Mouse (Mus musculus): ENCODE measurements around the gene Pomp. TPM values are rescaled to one million over a fixed set of nuclear protein-coding genes. Genes with fewer than 3 reads are reported as not detected.

Pomp gene
- total RNA-seq (2014; rRNA removed) = 220 and 287 TPM in 2 replicates
- 513 and 545 TPM in 2 replicates for polyA plus RNA-seq (2015; fragmentation: Nextera tagmentation; extraction: Ambion mirVana)

DNA sequence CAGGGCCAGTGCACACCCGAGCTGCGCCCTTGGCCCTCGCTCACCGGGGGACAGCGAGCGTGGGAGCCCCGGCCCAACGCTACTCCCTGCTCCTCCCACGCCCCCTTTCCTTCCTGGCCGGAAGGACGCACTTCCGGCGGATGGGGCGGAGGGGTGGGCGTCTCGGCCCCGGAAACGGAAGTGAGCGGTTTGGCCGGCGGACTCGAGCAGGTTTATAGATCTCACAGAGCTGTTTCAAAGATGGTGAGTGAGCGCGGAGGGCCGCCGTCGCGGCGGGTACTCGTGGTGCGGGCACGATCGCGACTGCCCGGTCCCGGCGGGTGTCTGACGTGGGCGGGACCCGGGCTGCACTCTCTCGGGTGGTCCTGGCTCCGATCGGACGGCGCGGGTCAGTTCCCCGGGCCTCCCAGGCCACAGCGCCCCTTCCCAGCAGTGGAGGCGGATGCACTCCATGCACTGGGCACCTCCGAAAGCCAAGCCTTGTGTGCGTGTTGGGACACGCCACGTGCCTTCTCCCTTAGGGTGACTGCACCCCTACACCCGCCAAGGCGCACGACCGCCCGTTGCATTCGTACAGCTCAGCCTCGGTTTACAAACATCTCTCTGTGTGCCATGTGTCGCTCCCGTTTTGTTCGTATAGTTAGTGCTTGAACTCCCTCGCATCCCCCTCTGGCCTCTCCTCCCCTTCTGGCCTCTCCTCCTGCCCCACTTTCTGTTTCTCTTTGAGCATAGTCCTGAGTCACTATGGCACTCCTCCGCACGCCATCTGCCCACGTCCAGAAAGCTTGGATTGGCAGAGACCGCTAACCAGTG, at the start of gene Pomp:
TSS of gene Pomp (plus strand) at position 13 of the 813 bp plus-strand sequence.
- ATAC-seq (ENCODE audit: low FRiP score) (peak; percentile 93), DNase-seq (ENCODE audit: low spot score) (peak; percentile 93)
- no peak for TF ChIP-seq CTCF (IDR thresholded peaks at IDR 0.05)
- Histone ChIP-seq H3K4me3 (ENCODE audit: low read depth, low read length) (peak within 1 kb of the TSS; percentile 92), H3K9me3 (ENCODE audit: low read length) (no peaks in the 10 kb centered on the region), H3K4me1 (ENCODE audit: insufficient read depth, low read length) (peaks cover 7% of the 10 kb centered on the region; the same call in 1 of the 2 replicates), H3K36me3 (ENCODE audit: insufficient read depth, low read length) (peaks cover 22% of the 10 kb centered on the region), H3K4me2 (ENCODE audit: low read depth, low read length, poor library complexity, severe bottlenecking) (peak within 1 kb of the TSS; percentile 92), H3K9ac (replicated peaks; ENCODE audit: low read length, poor library complexity, severe bottlenecking) (peak within 1 kb of the TSS; percentile 89), H3K27me3 (ENCODE audit: insufficient read depth, low read length) (no peaks in the 10 kb centered on the region), H3K27ac (ENCODE audit: low read depth, low read length) (peak within 1 kb of the TSS; percentile 85)
- under 1% methylated on average over 68 of the region's 68 CpGs for WGBS

DNA sequence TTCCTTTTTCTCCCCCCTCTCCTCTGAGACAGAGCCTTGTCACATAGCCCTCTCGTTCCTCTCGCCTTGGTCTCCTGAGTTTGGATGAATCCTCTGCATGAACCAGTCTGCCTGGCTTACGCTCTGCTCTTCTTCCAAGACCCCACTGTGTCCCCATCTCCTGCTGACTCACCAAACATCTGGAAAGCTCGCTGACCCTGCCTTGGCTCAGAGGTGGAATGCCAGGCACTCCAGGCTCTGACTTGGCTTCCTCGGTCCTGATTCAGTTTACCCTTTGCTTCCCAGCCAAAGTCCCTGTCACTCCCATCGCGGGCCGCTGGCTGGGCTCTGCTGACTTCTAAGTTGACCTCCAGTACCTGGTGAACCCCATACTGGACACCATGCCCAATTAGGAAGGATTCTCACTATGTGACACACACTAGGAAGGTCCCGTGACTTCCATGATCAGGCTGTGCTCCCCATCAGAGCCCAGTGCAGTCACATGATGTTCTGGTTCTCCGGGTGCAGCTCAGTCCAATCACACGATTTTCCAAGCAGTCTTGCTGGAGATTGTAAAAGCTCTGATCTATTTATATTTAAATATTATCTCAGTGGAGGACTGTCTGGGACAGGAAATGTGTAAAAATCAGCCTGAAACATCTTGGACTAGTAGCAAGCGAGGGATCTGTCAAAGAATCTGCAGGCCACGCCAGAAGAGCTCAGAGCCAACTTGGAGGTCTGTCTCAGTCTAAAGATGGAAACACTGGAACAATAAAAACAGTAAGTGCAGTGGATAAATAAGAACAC, 47.8 kb upstream of the Pomp start:
- no peak for DNase-seq (ENCODE audit: low spot score)
- no peak for TF ChIP-seq CTCF (IDR thresholded peaks at IDR 0.05)
- no peak overlapping the region for H3K4me3 ChIP-seq (ENCODE audit: low read depth, low read length)

DNA sequence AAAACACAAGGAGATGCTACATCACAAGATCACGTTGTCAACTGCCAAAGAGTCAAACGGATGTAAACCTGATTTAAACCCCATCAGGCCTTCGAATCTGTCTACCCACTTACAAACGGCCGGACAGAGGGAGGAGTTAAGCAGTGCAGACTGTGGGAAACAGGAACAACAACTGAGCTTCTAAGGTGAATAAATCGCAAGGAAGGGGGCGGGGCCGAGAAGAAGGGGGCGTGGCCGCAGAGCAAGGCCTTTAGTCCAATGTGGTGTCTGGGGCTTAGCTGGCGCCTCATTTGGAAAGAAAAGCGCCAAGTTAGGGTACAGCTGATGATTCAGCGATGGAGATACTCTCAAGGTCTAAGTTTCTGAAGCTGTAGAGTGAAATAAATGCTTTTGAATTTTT, 45.3 kb upstream of the Pomp start:
- Histone ChIP-seq H3K27ac (ENCODE audit: low read depth, low read length) (no peak overlapping the region), H3K4me1 (ENCODE audit: insufficient read depth, low read length) (no peaks in the 10 kb centered on the region), H3K9me3 (ENCODE audit: low read length) (no peaks in the 10 kb centered on the region), H3K27me3 (ENCODE audit: insufficient read depth, low read length) (no peaks in the 10 kb centered on the region), H3K4me2 (ENCODE audit: low read depth, low read length, poor library complexity, severe bottlenecking) (no peak overlapping the region), H3K4me3 (ENCODE audit: low read depth, low read length) (no peak overlapping the region), H3K36me3 (ENCODE audit: insufficient read depth, low read length) (no peaks in the 10 kb centered on the region), H3K9ac (replicated peaks; ENCODE audit: low read length, poor library complexity, severe bottlenecking) (no peak overlapping the region)
- no peak for TF ChIP-seq CTCF (IDR thresholded peaks at IDR 0.05)
- 83% methylated on average over 13 of the region's 13 CpGs for WGBS
- ATAC-seq (ENCODE audit: low FRiP score) (no peak), DNase-seq (ENCODE audit: low spot score) (no peak)

More for the DNA sequence above, 47.8 kb upstream of the Pomp start:
- no peak for ATAC-seq (ENCODE audit: low FRiP score)
- no peaks in the 10 kb centered on the region for H3K36me3 ChIP-seq (ENCODE audit: insufficient read depth, low read length)
- 86% methylated on average over 13 of the region's 13 CpGs for WGBS
- no peak overlapping the region for H3K4me2 ChIP-seq (ENCODE audit: low read depth, low read length, poor library complexity, severe bottlenecking)
- no peak overlapping the region for H3K27ac ChIP-seq (ENCODE audit: low read depth, low read length)
- no peaks in the 10 kb centered on the region for H3K27me3 ChIP-seq (ENCODE audit: insufficient read depth, low read length)
- H3K9me3 ChIP-seq (ENCODE audit: low read length) = no peaks in the 10 kb centered on the region
- H3K9ac ChIP-seq (replicated peaks; ENCODE audit: low read length, poor library complexity, severe bottlenecking) = no peak overlapping the region
- no peaks in the 10 kb centered on the region for H3K4me1 ChIP-seq (ENCODE audit: insufficient read depth, low read length)

DNA sequence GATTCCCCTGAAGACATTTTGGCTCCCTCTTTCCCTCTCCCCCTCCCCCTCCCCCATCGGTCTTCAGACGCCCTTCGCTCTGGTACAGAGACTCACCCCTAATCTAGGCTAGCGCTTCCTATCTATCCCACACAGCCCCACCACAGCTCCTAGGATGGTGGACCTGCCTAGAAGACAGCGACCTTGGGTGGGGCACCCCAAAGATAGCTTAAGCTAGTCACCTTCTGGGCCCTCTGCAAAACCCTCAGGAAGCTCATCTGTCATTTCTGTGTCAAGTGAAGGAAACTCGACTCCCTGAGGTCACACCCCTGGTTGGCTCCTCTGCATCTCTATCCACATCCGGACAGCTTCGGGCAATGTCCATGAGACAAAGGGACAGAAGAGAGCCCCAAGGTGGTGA, 44.7 kb upstream of the Pomp start:
- ATAC-seq (ENCODE audit: low FRiP score) (no peak), DNase-seq (ENCODE audit: low spot score) (no peak)
- no peaks in the 10 kb centered on the region for H3K36me3 ChIP-seq (ENCODE audit: insufficient read depth, low read length)

DNA sequence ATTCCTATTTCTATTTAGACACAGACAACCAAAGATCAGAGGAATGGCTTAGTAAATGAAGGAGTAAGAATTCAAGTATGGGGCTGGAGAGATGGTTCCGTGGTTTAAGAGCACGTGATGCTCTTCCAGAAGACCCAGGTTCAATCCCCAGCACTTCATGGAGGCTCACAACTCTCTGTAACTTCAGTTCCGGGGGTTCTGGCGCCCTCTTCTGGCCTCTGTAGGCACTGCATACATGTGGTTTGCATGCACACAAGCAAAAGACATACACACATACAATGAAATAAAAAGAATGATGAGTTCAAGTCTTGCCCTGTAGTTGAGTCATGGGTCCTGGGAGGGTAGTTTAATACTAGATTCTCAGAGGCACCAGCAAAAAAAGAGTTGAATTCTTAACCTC, 43.8 kb upstream of the Pomp start:
- H3K27me3 ChIP-seq (ENCODE audit: insufficient read depth, low read length) = no peaks in the 10 kb centered on the region
- H3K9me3 ChIP-seq (ENCODE audit: low read length) = no peaks in the 10 kb centered on the region; the same call in 1 of the 2 replicates
- no peaks in the 10 kb centered on the region for H3K36me3 ChIP-seq (ENCODE audit: insufficient read depth, low read length)
- H3K4me2 ChIP-seq (ENCODE audit: low read depth, low read length, poor library complexity, severe bottlenecking) = no peak overlapping the region
- DNase-seq (ENCODE audit: low spot score) (no peak), ATAC-seq (ENCODE audit: low FRiP score) (no peak)
- no peak overlapping the region for H3K9ac ChIP-seq (replicated peaks; ENCODE audit: low read length, poor library complexity, severe bottlenecking)
- H3K4me1 ChIP-seq (ENCODE audit: insufficient read depth, low read length) = no peaks in the 10 kb centered on the region
- no peak overlapping the region for H3K4me3 ChIP-seq (ENCODE audit: low read depth, low read length)
- 0 out of 2 replicates have a peak, but pooled peaks have one; percentile 24 for TF ChIP-seq CTCF (IDR thresholded peaks at IDR 0.05)
- WGBS = 57% methylated on average over 4 of the region's 4 CpGs
- H3K27ac ChIP-seq (ENCODE audit: low read depth, low read length) = no peak overlapping the region

More for the DNA sequence above, 44.7 kb upstream of the Pomp start:
- no peak for TF ChIP-seq CTCF (IDR thresholded peaks at IDR 0.05)
- WGBS = 90% methylated on average over 8 of the region's 8 CpGs
- no peaks in the 10 kb centered on the region for H3K27me3 ChIP-seq (ENCODE audit: insufficient read depth, low read length)
- no peak overlapping the region for H3K9ac ChIP-seq (replicated peaks; ENCODE audit: low read length, poor library complexity, severe bottlenecking)
- no peaks in the 10 kb centered on the region; the same call in 1 of the 2 replicates for H3K9me3 ChIP-seq (ENCODE audit: low read length)
- H3K4me2 ChIP-seq (ENCODE audit: low read depth, low read length, poor library complexity, severe bottlenecking) = no peak overlapping the region
- H3K4me1 ChIP-seq (ENCODE audit: insufficient read depth, low read length) = no peaks in the 10 kb centered on the region
- H3K4me3 ChIP-seq (ENCODE audit: low read depth, low read length) = no peak overlapping the region
- no peak overlapping the region for H3K27ac ChIP-seq (ENCODE audit: low read depth, low read length)
